In genomic region chr6:128797185-128797905, GRCm38 (mm10) we compare ENCODE assay signal across 8 mouse cellular contexts. TPM values are rescaled to one million over a fixed set of nuclear protein-coding genes. Genes with fewer than 3 reads are reported as not detected.
DNase-seq lines count a peak whose midpoint lies in the region; ATAC-seq and TF ChIP-seq lines count a peak whose summit lies in the region.

No protein-coding gene starts in this region.

- H3K4me3 ChIP-seq in left cerebral cortex, adult 2 months = peak overlapping the region; percentile 72
- H3K4me3 ChIP-seq in embryonic facial prominence, embryonic 14.5 days (ENCODE audit: low read depth, low read length) = no peak overlapping the region
- no peak overlapping the region for H3K4me3 ChIP-seq in intestine, embryonic 14.5 days (ENCODE audit: low read depth, low read length)
- H3K4me3 ChIP-seq in neural tube, embryonic 14.5 days (ENCODE audit: low read depth, low read length) = peak overlapping the region; percentile 53

- no peak for DNase-seq in left cerebral cortex, adult 2 months (ENCODE audit: extremely low spot score in 1 of 2, low spot score in 2 of 2)
- DNase-seq in left cerebral cortex, postnatal 25 days (ENCODE audit: low spot score in 2 of 2) = no peak
- DNase-seq in embryonic facial prominence, embryonic 14.5 days (ENCODE audit: low spot score) = no peak
- DNase-seq in intestine, embryonic 14.5 days (ENCODE audit: low spot score) = no peak
- DNase-seq in testis, postnatal 14 days (ENCODE audit: low spot score) = no peak
- no peak for DNase-seq in right cerebral cortex, postnatal 25 days

- WGBS in embryonic facial prominence, embryonic 14.5 days = 73% methylated on average over 12 of the region's 12 CpGs
- WGBS in intestine, embryonic 14.5 days = 77% methylated on average over 12 of the region's 12 CpGs
- WGBS in neural tube, embryonic 14.5 days = 78% methylated on average over 12 of the region's 12 CpGs

- no peak overlapping the region for H3K27ac ChIP-seq in left cerebral cortex, adult 2 months
- H3K27ac ChIP-seq in embryonic facial prominence, embryonic 14.5 days (replicated peaks; ENCODE audit: low read depth, low read length) = no peak overlapping the region
- no peak overlapping the region for H3K27ac ChIP-seq in intestine, embryonic 14.5 days (ENCODE audit: low read depth)
- H3K27ac ChIP-seq in neural tube, embryonic 14.5 days (ENCODE audit: low read depth, low read length) = no peak overlapping the region

- no peaks in the 10 kb centered on the region for H3K27me3 ChIP-seq in embryonic facial prominence, embryonic 14.5 days (replicated peaks; ENCODE audit: control insufficient read depth, insufficient read depth, low read length)
- H3K27me3 ChIP-seq in intestine, embryonic 14.5 days (replicated peaks; ENCODE audit: control insufficient read depth, insufficient read depth, low read length) = no peaks in the 10 kb centered on the region
- H3K27me3 ChIP-seq in neural tube, embryonic 14.5 days (ENCODE audit: control insufficient read depth, insufficient read depth, low read length) = no peaks in the 10 kb centered on the region

- intact Hi-C loops in left cerebral cortex, adult 2 months (cut with DNase I) = no loop called here
- intact Hi-C loops in left cerebral cortex, postnatal 25 days (cut with DNase I) = no loop called here

- no peak overlapping the region for H3K9ac ChIP-seq in embryonic facial prominence, embryonic 14.5 days (ENCODE audit: low read depth, low read length)
- H3K9ac ChIP-seq in intestine, embryonic 14.5 days (ENCODE audit: low read length) = no peak overlapping the region
- no peak overlapping the region for H3K9ac ChIP-seq in neural tube, embryonic 14.5 days (replicated peaks; ENCODE audit: low read depth, low read length)

- H3K4me1 ChIP-seq in embryonic facial prominence, embryonic 14.5 days (ENCODE audit: control insufficient read depth, insufficient read depth, low read length) = peaks cover 3% of the 10 kb centered on the region; the same call in 1 of the 2 replicates
- 0 out of 2 replicates have a peak, but pooled peaks cover 4% of the 10 kb centered on the region for H3K4me1 ChIP-seq in intestine, embryonic 14.5 days (replicated peaks; ENCODE audit: control insufficient read depth, insufficient read depth, low read length)
- peaks cover 7% of the 10 kb centered on the region; the same call in 1 of the 2 replicates for H3K4me1 ChIP-seq in neural tube, embryonic 14.5 days (ENCODE audit: control insufficient read depth, insufficient read depth, low read length)

- TF ChIP-seq CTCF in left cerebral cortex, adult 2 months (IDR thresholded peaks at IDR 0.05) = no peak

- peak overlapping the region; percentile 58 for H3K4me2 ChIP-seq in embryonic facial prominence, embryonic 14.5 days (ENCODE audit: low read depth, low read length)
- peak overlapping the region; percentile 62 for H3K4me2 ChIP-seq in intestine, embryonic 14.5 days (ENCODE audit: low read length)
- peak overlapping the region; percentile 59 for H3K4me2 ChIP-seq in neural tube, embryonic 14.5 days (ENCODE audit: low read depth, low read length)

- no peak for ATAC-seq in embryonic facial prominence, embryonic 14.5 days (ENCODE audit: low read depth)
- ATAC-seq in intestine, embryonic 14.5 days (replicated peaks; ENCODE audit: low FRiP score, low TSS enrichment, low read depth) = no peak
- ATAC-seq in neural tube, embryonic 14.5 days (ENCODE audit: low read depth) = no peak
- no peak for ATAC-seq in erythroid progenitor cell, adult 5-6 weeks (replicated peaks; ENCODE audit: low FRiP score, poor library complexity, severe bottlenecking)

- H3K36me3 ChIP-seq in embryonic facial prominence, embryonic 14.5 days (ENCODE audit: control insufficient read depth, insufficient read depth, low read length) = no peaks in the 10 kb centered on the region
- H3K36me3 ChIP-seq in intestine, embryonic 14.5 days (ENCODE audit: control insufficient read depth, insufficient read depth, low read length) = no peaks in the 10 kb centered on the region
- no peaks in the 10 kb centered on the region for H3K36me3 ChIP-seq in neural tube, embryonic 14.5 days (ENCODE audit: control insufficient read depth, insufficient read depth, low read length)

- no peaks in the 10 kb centered on the region for H3K9me3 ChIP-seq in embryonic facial prominence, embryonic 14.5 days (ENCODE audit: control insufficient read depth, low read length)
- H3K9me3 ChIP-seq in intestine, embryonic 14.5 days (ENCODE audit: control insufficient read depth, low read length) = no peaks in the 10 kb centered on the region
- no peaks in the 10 kb centered on the region for H3K9me3 ChIP-seq in neural tube, embryonic 14.5 days (ENCODE audit: control insufficient read depth, low read length)

RNA-seq across cellular contexts. Expression of gene Klrb1c, which starts 8.3 kb away (rescaled TPM):
- not detected for total RNA-seq in left cerebral cortex, adult 2 months (2021)
- total RNA-seq in left cerebral cortex, postnatal 25 days (2021) = not detected
- 0.14 TPM in 1 of 2 replicates, not detected in the other for polyA plus RNA-seq in embryonic facial prominence, embryonic 14.5 days (2014; fragmentation: Nextera tagmentation; extraction: Ambion mirVana)
- polyA plus RNA-seq in intestine, embryonic 14.5 days (2014; fragmentation: Nextera tagmentation; extraction: Ambion mirVana) = 0.20 and 0.26 TPM in 2 replicates
- not detected in 2 replicates for polyA plus RNA-seq in neural tube, embryonic 14.5 days (2014; fragmentation: Nextera tagmentation; extraction: Ambion mirVana)
- total RNA-seq in erythroid progenitor cell, adult 5-6 weeks (2015; ENCODE audit: low replicate concordance) = 10.5 TPM in 1 of 2 replicates, not detected in the other
- 1.3 and 1.5 TPM in 2 replicates for total RNA-seq in erythroid progenitor cell, adult 5-6 weeks (2017; ENCODE audit: low replicate concordance)

RNA-seq across cellular contexts. Expression of gene Gm44511, which starts 28.8 kb away (rescaled TPM):
- total RNA-seq in left cerebral cortex, adult 2 months (2021) = not detected
- not detected for total RNA-seq in left cerebral cortex, postnatal 25 days (2021)
- 0.42 TPM in 1 of 2 replicates, not detected in the other for polyA plus RNA-seq in embryonic facial prominence, embryonic 14.5 days (2014; fragmentation: Nextera tagmentation; extraction: Ambion mirVana)
- 0.62 TPM in 1 of 2 replicates, not detected in the other for polyA plus RNA-seq in intestine, embryonic 14.5 days (2014; fragmentation: Nextera tagmentation; extraction: Ambion mirVana)
- polyA plus RNA-seq in neural tube, embryonic 14.5 days (2014; fragmentation: Nextera tagmentation; extraction: Ambion mirVana) = not detected in 2 replicates
- not detected in 2 replicates for total RNA-seq in erythroid progenitor cell, adult 5-6 weeks (2015; ENCODE audit: low replicate concordance)
- total RNA-seq in erythroid progenitor cell, adult 5-6 weeks (2017; ENCODE audit: low replicate concordance) = not detected in 2 replicates

RNA-seq across cellular contexts. Expression of gene Klrb1b, which starts 28.8 kb away (rescaled TPM):
- not detected for total RNA-seq in left cerebral cortex, adult 2 months (2021)
- total RNA-seq in left cerebral cortex, postnatal 25 days (2021) = not detected
- 0.39 TPM in 1 of 2 replicates, not detected in the other for polyA plus RNA-seq in embryonic facial prominence, embryonic 14.5 days (2014; fragmentation: Nextera tagmentation; extraction: Ambion mirVana)
- polyA plus RNA-seq in intestine, embryonic 14.5 days (2014; fragmentation: Nextera tagmentation; extraction: Ambion mirVana) = 0.19 and 0.67 TPM in 2 replicates
- not detected in 2 replicates for polyA plus RNA-seq in neural tube, embryonic 14.5 days (2014; fragmentation: Nextera tagmentation; extraction: Ambion mirVana)
- 2.9 TPM in 1 of 2 replicates, not detected in the other for total RNA-seq in erythroid progenitor cell, adult 5-6 weeks (2015; ENCODE audit: low replicate concordance)
- not detected in 2 replicates for total RNA-seq in erythroid progenitor cell, adult 5-6 weeks (2017; ENCODE audit: low replicate concordance)

Comparison
In these comparisons a context has a peak if more than half of its experiments do, and no peak if none do; other contexts are left out.
1. H3K4me3 ChIP-seq: peak in left cerebral cortex, adult 2 months (single experiment) and neural tube, embryonic 14.5 days (single experiment); none in embryonic facial prominence, embryonic 14.5 days (single experiment) and intestine, embryonic 14.5 days (single experiment).
2. Peak in every context shown above with its lines, with median percentiles within 50 percentile points of each other: H3K4me2 ChIP-seq.